Mouse (Mus musculus) 416B (cell line): Measurements from ENCODE around the gene Gm13871.
"Not testable (repeated sequence)": the region's sequence is repeated elsewhere in the genome, so short reads cannot be mapped to it uniquely, and the experiment has no call there.

Experiments
- DNase-seq: peaks from one replicate; pipeline ENCODE4 v3.0.0; 2011; ENCODE audit warnings: low read depth

Gm13871 gene

GRCm38 (mm10) chr4:73905853-73906252 is at the start of gene Gm13871:
TSS of gene Gm13871 (minus strand) at chr4:73905953.
- DNase-seq, result not testable (repeated sequence)

GRCm38 (mm10) chr4:73950375-73950896 is 44.7 kb upstream of the Gm13871 start, which contains the start of gene 2310002L09Rik:
TSS of gene 2310002L09Rik (minus strand) at chr4:73950846.
- DNase-seq, result no peak

GRCm38 (mm10) chr4:73920660-73921059 is 14.9 kb upstream of the Gm13871 start, which contains the start of gene Gm11756:
TSS of gene Gm11756 (minus strand) at chr4:73920760.
- not testable (repeated sequence) for DNase-seq

- not testable (repeated sequence) for DNase-seq
Measured at GRCm38 (mm10) chr4:73891012-73891411, 14.7 kb downstream of the Gm13871 start, which contains the start of gene Gm11757. TSS of gene Gm11757 (minus strand) at chr4:73891112.

GRCm38 (mm10) chr4:73876166-73876565 is 29.6 kb downstream of the Gm13871 start, which contains the start of gene Gm11758:
TSS of gene Gm11758 (minus strand) at chr4:73876266.
- DNase-seq, result not testable (repeated sequence)
